Mouse (Mus musculus) right cerebral cortex, adult 2 months (tissue): ENCODE measurements at regions not wholly inside any gene's neighbourhood (a gene's known extent, or its start where the extent isn't known, plus 50 kb on each side); places are given as distances from the start of the nearest gene placed in this dataset.

ENCODE experiments used
- DNase-seq, 2 experiments: peaks; one replicate each; pipeline ENCODE4 v3.0.0; 2021 to 2022; ENCODE audit warnings: low spot score in 2 of 2

- DNase-seq, result no peak
These were observed 241.5 kb upstream of the Mmadhc start for GRCm38 (mm10) chr2:50538068-50538467.

- DNase-seq, result no peak
These were observed 238.7 kb upstream of the Mmadhc start for GRCm38 (mm10) chr2:50535085-50535878.

- DNase-seq, result no peak
These were observed 237.1 kb upstream of the Mmadhc start for GRCm38 (mm10) chr2:50533702-50534101.

GRCm38 (mm10) chr2:50527425-50527824 lies 230.8 kb upstream of the Mmadhc start:
- no peak for DNase-seq

GRCm38 (mm10) chr2:50524838-50525615 lies 228.4 kb upstream of the Mmadhc start:
- DNase-seq, result no peak

GRCm38 (mm10) chr2:50520169-50520568 lies 223.6 kb upstream of the Mmadhc start:
- DNase-seq, result no peak

- DNase-seq, result no peak
These were observed 222.5 kb upstream of the Mmadhc start for GRCm38 (mm10) chr2:50519129-50519504.

GRCm38 (mm10) chr2:50518371-50519128 lies 221.9 kb upstream of the Mmadhc start:
- peak in 1 of 2 experiments; percentile 5 for DNase-seq

- no peak for DNase-seq
These were observed 216.7 kb upstream of the Mmadhc start for GRCm38 (mm10) chr2:50513276-50513675.

GRCm38 (mm10) chr2:50498713-50499112 lies 202.1 kb upstream of the Mmadhc start:
- DNase-seq, result no peak

- DNase-seq, result no peak
These were observed 199.4 kb upstream of the Mmadhc start for GRCm38 (mm10) chr2:50496057-50496433.

- no peak for DNase-seq
These were observed 198.8 kb upstream of the Mmadhc start for GRCm38 (mm10) chr2:50495141-50496056.

GRCm38 (mm10) chr2:50493597-50494335 lies 197.2 kb upstream of the Mmadhc start:
- no peak for DNase-seq

GRCm38 (mm10) chr2:50463799-50464198 lies 167.2 kb upstream of the Mmadhc start:
- DNase-seq, result no peak

- DNase-seq, result no peak
These were observed 165.8 kb upstream of the Mmadhc start for GRCm38 (mm10) chr2:50462378-50462777.

- no peak for DNase-seq
These were observed 160.1 kb upstream of the Mmadhc start for GRCm38 (mm10) chr2:50456654-50457053.

- no peak for DNase-seq
These were observed 151.5 kb upstream of the Mmadhc start for GRCm38 (mm10) chr2:50448117-50448516.

- peak in 1 of 2 experiments; percentile 11 for DNase-seq
These were observed 149.4 kb upstream of the Mmadhc start for GRCm38 (mm10) chr2:50445963-50446485.

GRCm38 (mm10) chr2:50440333-50440732 lies 143.7 kb upstream of the Mmadhc start:
- DNase-seq, result no peak

GRCm38 (mm10) chr2:50433166-50433565 lies 136.6 kb upstream of the Mmadhc start:
- DNase-seq, result no peak
